Mouse (Mus musculus): Measurements from ENCODE around the gene Helb.

Helb gene

GRCm38 (mm10) chr10:120092548-120092947 is 20.2 kb downstream of the Helb start:
- DNase-seq (ENCODE audit: low read depth, low spot score), result peak; percentile 10

- DNase-seq (ENCODE audit: low read depth, low spot score), result no peak
Measured at GRCm38 (mm10) chr10:120077850-120078249, 34.9 kb downstream of the Helb start.

GRCm38 (mm10) chr10:120066319-120066718 is 46.5 kb downstream of the Helb start:
- no peak for DNase-seq (ENCODE audit: low read depth, low spot score)

GRCm38 (mm10) chr10:120064424-120064823 is 48.4 kb downstream of the Helb start:
- peak; percentile 59 for DNase-seq (ENCODE audit: low read depth, low spot score)

- peak; percentile 57 for DNase-seq (ENCODE audit: low read depth, low spot score)
Measured at GRCm38 (mm10) chr10:120061238-120062130, 51.3 kb downstream of the Helb start.

- peak; percentile 78 for DNase-seq (ENCODE audit: low read depth, low spot score)
Measured at GRCm38 (mm10) chr10:120060579-120061237, 52.1 kb downstream of the Helb start.

GRCm38 (mm10) chr10:120044714-120045234 is 68.0 kb downstream of the Helb start:
- no peak for DNase-seq (ENCODE audit: low read depth, low spot score)

GRCm38 (mm10) chr10:120044237-120044636 is 68.5 kb downstream of the Helb start:
- DNase-seq (ENCODE audit: low read depth, low spot score), result no peak

GRCm38 (mm10) chr10:120038194-120038593 is 74.6 kb downstream of the Helb start:
- no peak for DNase-seq (ENCODE audit: low read depth, low spot score)

GRCm38 (mm10) chr10:120035824-120036223 is 77.0 kb downstream of the Helb start:
- no peak for DNase-seq (ENCODE audit: low read depth, low spot score)

- no peak for DNase-seq (ENCODE audit: low read depth, low spot score)
Measured at GRCm38 (mm10) chr10:120035211-120035733, 77.5 kb downstream of the Helb start.

- DNase-seq (ENCODE audit: low read depth, low spot score), result no peak
Measured at GRCm38 (mm10) chr10:120033866-120034265, 78.9 kb downstream of the Helb start.
